Mouse (Mus musculus) forebrain, embryonic 12.5 days (tissue): ENCODE results near the gene Nfkb1. TPM values are rescaled to one million over a fixed set of nuclear protein-coding genes. Genes with fewer than 3 reads are reported as not detected.

Source experiments
- ATAC-seq: fragments of 200-750 bp; cut with Nextera tagmentation; 2 replicates; pipeline ENCODE4 v1.8.0; 2017; ENCODE audit warnings: moderate TSS enrichment; ENCODE audit not compliant: low FRiP score
- H3K27ac ChIP-seq: fragments of 300-500 bp; sonication (generic); 2 replicates; pipeline ENCODE4 v1.5.1; 2016; ENCODE audit warnings: mild to moderate bottlenecking
- H3K27me3 ChIP-seq: fragments of 300-500 bp; sonication (generic); 2 replicates; pipeline ENCODE4 v1.6.1; 2016; ENCODE audit warnings: mild to moderate bottlenecking
- H3K36me3 ChIP-seq: fragments of 300-500 bp; sonication (generic); replicated peaks from 2 replicates; pipeline ENCODE4 v1.6.1; 2016; ENCODE audit warnings: mild to moderate bottlenecking
- H3K4me1 ChIP-seq: fragments of 300-500 bp; sonication (generic); 2 replicates; pipeline ENCODE4 v1.6.1; 2016
- H3K4me2 ChIP-seq: fragments of 300-500 bp; sonication (generic); 2 replicates; pipeline ENCODE4 v1.6.1; 2016; ENCODE audit warnings: mild to moderate bottlenecking, moderate library complexity
- H3K4me3 ChIP-seq: fragments of 300-500 bp; sonication (generic); replicated peaks from 2 replicates; pipeline ENCODE4 v1.5.1; 2016; ENCODE audit warnings: mild to moderate bottlenecking
- H3K9ac ChIP-seq: fragments of 300-500 bp; sonication (generic); 2 replicates; pipeline ENCODE4 v1.6.1; 2016; ENCODE audit warnings: mild to moderate bottlenecking
- H3K9me3 ChIP-seq: fragments of 300-500 bp; sonication (generic); 2 replicates; pipeline ENCODE4 v1.6.1; 2016
- WGBS: fragments of 180-500 bp; shearing (Covaris S2); methylation state at CpG from one replicate; pipeline ENCODE4 v1.1.7; 2016; 5-methylcytosine and 5-hydroxymethylcytosine counted together
- polyA plus RNA-seq: library from polyadenylated mRNA; unstranded; fragments of >200 nt; fragmentation: Nextera tagmentation; extraction: Ambion mirVana; gene quantifications from 2 replicates; pipeline ENCODE4 v1.2.1, GENCODE M21; 2016

The Nfkb1 gene
- polyA plus RNA-seq, 1 experiment from 2014 or later = 9.7 TPM

DNA sequence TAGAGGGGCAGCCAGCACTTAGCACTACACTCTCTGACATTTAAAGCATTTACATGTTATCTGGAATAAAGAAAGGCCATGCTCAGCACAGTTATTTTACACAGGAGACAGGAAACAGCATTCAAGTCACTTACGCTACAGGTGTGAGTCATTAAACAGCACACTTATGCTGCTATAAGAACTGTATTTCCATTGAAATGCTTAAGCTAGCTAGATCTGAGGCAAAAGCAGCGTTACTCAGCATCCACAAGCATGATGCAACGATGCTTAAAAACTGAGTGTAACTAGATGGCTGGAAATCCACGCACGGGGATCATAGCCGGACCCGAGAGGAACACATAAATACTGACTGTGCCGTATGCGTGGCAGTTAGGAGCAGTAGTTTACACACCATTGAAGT is 84.3 kb downstream of the Nfkb1 start:
- Histone ChIP-seq H3K4me2 (no peak overlapping the region), H3K9ac (no peak overlapping the region), H3K27ac (no peak overlapping the region), H3K4me1 (no peaks in the 10 kb centered on the region), H3K36me3 (peaks cover 43% of the 10 kb centered on the region), H3K4me3 (no peak overlapping the region), H3K9me3 (no peaks in the 10 kb centered on the region), H3K27me3 (no peaks in the 10 kb centered on the region)
- 95% methylated on average over 9 of the region's 9 CpGs for WGBS
- ATAC-seq = no peak

GRCm38 (mm10) chr3:135606592-135606991 is 84.8 kb downstream of the Nfkb1 start:
- no peaks in the 10 kb centered on the region for H3K27me3 ChIP-seq
- WGBS = 88% methylated on average over 8 of the region's 8 CpGs
- no peak for ATAC-seq
- no peaks in the 10 kb centered on the region for H3K4me1 ChIP-seq
- H3K4me2 ChIP-seq = no peak overlapping the region
- H3K9me3 ChIP-seq = no peaks in the 10 kb centered on the region
- H3K27ac ChIP-seq = no peak overlapping the region
- no peak overlapping the region for H3K9ac ChIP-seq
- no peak overlapping the region for H3K4me3 ChIP-seq
- H3K36me3 ChIP-seq = peaks cover 43% of the 10 kb centered on the region

DNA sequence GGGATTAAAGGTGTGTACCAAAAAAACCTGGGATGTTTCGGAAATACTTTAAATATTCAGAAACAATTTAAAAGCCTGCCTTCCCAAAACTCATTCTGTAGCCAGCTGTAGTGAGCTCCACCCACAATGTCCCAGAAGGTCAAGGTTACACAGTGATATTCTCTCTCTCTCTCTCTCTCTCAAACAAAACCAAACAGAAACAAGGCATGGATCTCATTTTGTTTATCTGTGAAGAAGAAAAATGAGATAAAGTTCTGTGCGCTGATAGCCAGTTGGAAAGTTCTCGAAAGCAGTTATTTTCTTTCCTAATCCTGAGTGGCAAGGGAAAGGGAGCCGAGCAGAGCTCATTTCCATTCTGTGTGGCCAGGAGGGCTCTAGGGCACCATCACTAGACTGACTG is 85.9 kb downstream of the Nfkb1 start:
- Histone ChIP-seq H3K9ac (no peak overlapping the region), H3K27ac (no peak overlapping the region), H3K36me3 (peaks cover 45% of the 10 kb centered on the region), H3K4me3 (no peak overlapping the region), H3K27me3 (no peaks in the 10 kb centered on the region), H3K4me1 (no peaks in the 10 kb centered on the region), H3K9me3 (no peaks in the 10 kb centered on the region), H3K4me2 (no peak overlapping the region)
- 80% methylated on average over 4 of the region's 4 CpGs for WGBS
- ATAC-seq = no peak

DNA sequence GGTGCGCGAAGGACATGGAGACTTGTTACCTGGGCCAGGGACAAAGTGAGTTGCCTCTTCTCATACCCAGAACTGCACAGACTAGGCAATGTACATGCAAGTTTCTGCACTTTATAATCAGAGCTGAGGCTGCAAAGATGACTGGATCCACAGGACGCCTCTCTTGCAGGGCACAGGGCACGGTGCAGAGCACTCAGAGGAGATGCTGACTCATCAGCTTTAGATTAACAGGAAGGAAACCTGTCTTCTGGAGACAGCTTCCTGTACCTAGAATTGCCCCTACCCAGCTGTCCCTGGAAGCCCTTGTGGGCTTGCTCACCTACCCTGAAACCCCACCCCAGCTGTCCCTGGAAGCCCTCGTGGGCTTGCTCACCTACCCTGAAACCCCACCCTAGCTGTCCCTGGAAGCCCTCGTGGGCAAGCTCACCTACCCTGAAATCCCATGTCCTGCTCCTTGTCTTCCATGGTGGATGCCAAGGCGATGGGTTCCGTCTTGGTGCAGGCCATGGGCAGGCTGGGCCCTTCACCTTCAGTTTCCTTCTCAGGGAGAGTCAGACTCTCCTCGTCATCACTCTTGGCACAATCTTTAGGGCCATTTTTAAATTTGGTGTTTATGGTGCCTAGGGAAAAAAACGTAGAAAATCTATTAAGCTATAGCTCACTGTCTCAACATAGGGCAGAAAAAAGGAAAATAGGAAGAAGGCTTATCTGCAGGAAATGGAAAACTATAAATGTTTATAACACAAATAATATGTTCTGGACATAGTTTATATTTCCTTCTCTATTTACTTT is 86.5 kb downstream of the Nfkb1 start:
- no peak for ATAC-seq
- H3K36me3 ChIP-seq = peaks cover 45% of the 10 kb centered on the region
- no peaks in the 10 kb centered on the region for H3K4me1 ChIP-seq
- H3K9ac ChIP-seq = no peak overlapping the region
- H3K9me3 ChIP-seq = no peaks in the 10 kb centered on the region
- no peaks in the 10 kb centered on the region for H3K27me3 ChIP-seq
- 91% methylated on average over 10 of the region's 10 CpGs for WGBS
- no peak overlapping the region for H3K27ac ChIP-seq
- H3K4me2 ChIP-seq = no peak overlapping the region
- H3K4me3 ChIP-seq = no peak overlapping the region

DNA sequence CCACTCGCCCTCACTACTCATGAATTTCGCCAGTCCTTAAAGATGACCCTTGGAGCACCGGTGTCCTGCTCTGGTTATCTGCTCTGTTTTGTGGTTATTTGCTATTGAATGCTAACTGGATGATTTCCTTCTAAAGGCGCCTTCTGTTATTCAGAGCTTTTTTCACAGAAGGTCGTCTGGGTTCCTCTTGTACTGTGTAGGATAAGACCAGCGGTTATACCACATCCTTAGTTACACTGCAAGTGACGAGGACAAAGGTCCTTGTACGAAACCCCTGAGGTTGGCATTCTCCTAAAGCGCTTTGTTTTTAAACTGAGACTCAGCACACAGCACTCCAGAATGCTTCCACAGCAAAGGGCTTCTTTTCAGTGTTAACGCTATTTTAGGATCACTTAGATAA is 88.6 kb downstream of the Nfkb1 start:
- no peaks in the 10 kb centered on the region for H3K4me1 ChIP-seq
- H3K27ac ChIP-seq = no peak overlapping the region
- no peak overlapping the region for H3K4me2 ChIP-seq
- WGBS = 78% methylated on average over 10 of the region's 10 CpGs
- no peaks in the 10 kb centered on the region for H3K9me3 ChIP-seq
- H3K36me3 ChIP-seq = peaks cover 45% of the 10 kb centered on the region
- ATAC-seq = no peak
- H3K27me3 ChIP-seq = no peaks in the 10 kb centered on the region
- no peak overlapping the region for H3K9ac ChIP-seq
- no peak overlapping the region for H3K4me3 ChIP-seq

DNA sequence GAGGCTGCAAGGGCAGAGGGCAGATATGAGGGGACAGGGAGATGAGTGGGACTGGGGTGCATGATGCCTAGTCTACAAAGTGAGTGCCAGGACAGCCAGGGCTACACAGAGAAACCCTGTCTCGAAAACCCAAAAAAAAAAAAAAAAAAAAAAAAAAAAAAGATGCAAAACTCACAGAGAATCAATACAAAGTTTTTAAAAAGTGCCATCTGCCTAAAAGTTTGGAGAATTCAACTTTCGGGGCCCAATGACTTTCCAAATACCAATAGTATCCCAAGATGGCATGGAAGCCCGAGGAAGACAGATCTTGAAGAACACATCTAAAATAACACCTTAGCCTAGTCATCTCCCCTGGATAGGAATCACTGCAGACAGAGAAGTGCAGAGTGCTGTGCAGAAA is 93.0 kb downstream of the Nfkb1 start:
- 92% methylated on average over 3 of the region's 3 CpGs for WGBS
- H3K27ac ChIP-seq = no peak overlapping the region
- peaks cover 27% of the 10 kb centered on the region for H3K36me3 ChIP-seq
- no peaks in the 10 kb centered on the region for H3K4me1 ChIP-seq
- H3K9me3 ChIP-seq = no peaks in the 10 kb centered on the region
- no peak overlapping the region for H3K4me3 ChIP-seq
- H3K9ac ChIP-seq = no peak overlapping the region
- no peaks in the 10 kb centered on the region for H3K27me3 ChIP-seq
- no peak for ATAC-seq
- no peak overlapping the region for H3K4me2 ChIP-seq

- WGBS = 42% methylated on average over 4 of the region's 4 CpGs
- Histone ChIP-seq H3K36me3 (peaks cover 27% of the 10 kb centered on the region), H3K4me3 (no peak overlapping the region), H3K9me3 (no peaks in the 10 kb centered on the region), H3K9ac (no peak overlapping the region), H3K4me1 (no peaks in the 10 kb centered on the region; the same call in 1 of the 2 replicates), H3K27ac (no peak overlapping the region; the same call in 1 of the 2 replicates), H3K27me3 (no peaks in the 10 kb centered on the region), H3K4me2 (no peak overlapping the region)
- no peak for ATAC-seq
Measured at GRCm38 (mm10) chr3:135597014-135597413, 94.3 kb downstream of the Nfkb1 start.

- ATAC-seq = no peak
- 85% methylated on average over 21 of the region's 21 CpGs for WGBS
- Histone ChIP-seq H3K36me3 (peaks cover 28% of the 10 kb centered on the region), H3K9me3 (no peaks in the 10 kb centered on the region), H3K4me2 (no peak overlapping the region), H3K9ac (no peak overlapping the region), H3K27ac (no peak overlapping the region), H3K4me3 (no peak overlapping the region), H3K27me3 (no peaks in the 10 kb centered on the region), H3K4me1 (no peaks in the 10 kb centered on the region; the same call in 1 of the 2 replicates)
Measured at GRCm38 (mm10) chr3:135594238-135594917, 97.0 kb downstream of the Nfkb1 start.

DNA sequence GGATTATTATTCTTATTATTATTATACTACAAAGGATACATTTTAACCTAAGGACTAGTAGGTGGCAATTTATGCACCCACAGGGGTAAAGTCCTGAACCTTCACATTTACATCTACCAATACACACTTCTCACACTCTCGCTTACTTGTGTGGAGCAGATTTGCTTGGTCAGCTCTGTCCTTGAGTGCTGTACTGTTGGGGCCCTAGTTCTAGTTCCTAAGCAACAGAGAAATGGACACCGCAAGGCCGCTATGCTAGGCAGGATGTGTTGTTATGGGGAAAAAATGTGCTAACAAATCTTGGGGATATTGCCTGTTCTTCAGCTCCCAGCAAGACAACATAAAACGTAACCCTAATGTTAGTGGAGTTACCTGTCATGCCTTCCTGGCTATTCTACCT is 99.3 kb downstream of the Nfkb1 start:
- H3K27ac ChIP-seq = no peak overlapping the region

DNA sequence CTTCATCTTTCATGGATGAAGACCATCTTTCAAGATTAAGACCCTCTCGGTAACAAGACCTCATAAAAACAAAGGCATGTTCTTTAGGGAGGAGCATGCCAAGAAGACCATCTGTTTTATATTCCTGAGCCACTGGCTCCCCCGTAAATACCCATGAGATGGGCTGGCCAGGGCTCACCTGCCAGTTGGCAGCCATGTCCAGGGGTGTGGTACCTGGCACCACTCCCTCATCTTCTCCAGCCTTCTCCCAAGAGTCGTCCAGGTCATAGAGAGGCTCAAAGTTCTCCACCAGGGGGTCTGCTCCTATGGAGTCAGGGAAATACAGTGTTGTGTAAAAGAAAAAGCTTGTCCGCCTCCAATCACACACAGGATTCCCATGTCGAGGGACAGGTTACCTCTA is 100.0 kb downstream of the Nfkb1 start:
- Histone ChIP-seq H3K9ac (no peak overlapping the region), H3K4me3 (no peak overlapping the region), H3K4me1 (no peaks in the 10 kb centered on the region; the same call in 1 of the 2 replicates), H3K27ac (no peak overlapping the region), H3K36me3 (peaks cover 56% of the 10 kb centered on the region), H3K9me3 (no peaks in the 10 kb centered on the region), H3K27me3 (no peaks in the 10 kb centered on the region), H3K4me2 (no peak overlapping the region)
- ATAC-seq = 0 out of 2 replicates have a peak, but pooled peaks have one; percentile 27
- WGBS = 83% methylated on average over 5 of the region's 5 CpGs

More for the DNA sequence above, 99.3 kb downstream of the Nfkb1 start:
- ATAC-seq = no peak
- H3K4me3 ChIP-seq = no peak overlapping the region
- H3K9me3 ChIP-seq = no peaks in the 10 kb centered on the region
- no peaks in the 10 kb centered on the region; the same call in 1 of the 2 replicates for H3K4me1 ChIP-seq
- 83% methylated on average over 4 of the region's 4 CpGs for WGBS
- H3K9ac ChIP-seq = no peak overlapping the region
- no peaks in the 10 kb centered on the region for H3K27me3 ChIP-seq
- H3K36me3 ChIP-seq = peaks cover 50% of the 10 kb centered on the region
- H3K4me2 ChIP-seq = no peak overlapping the region

DNA sequence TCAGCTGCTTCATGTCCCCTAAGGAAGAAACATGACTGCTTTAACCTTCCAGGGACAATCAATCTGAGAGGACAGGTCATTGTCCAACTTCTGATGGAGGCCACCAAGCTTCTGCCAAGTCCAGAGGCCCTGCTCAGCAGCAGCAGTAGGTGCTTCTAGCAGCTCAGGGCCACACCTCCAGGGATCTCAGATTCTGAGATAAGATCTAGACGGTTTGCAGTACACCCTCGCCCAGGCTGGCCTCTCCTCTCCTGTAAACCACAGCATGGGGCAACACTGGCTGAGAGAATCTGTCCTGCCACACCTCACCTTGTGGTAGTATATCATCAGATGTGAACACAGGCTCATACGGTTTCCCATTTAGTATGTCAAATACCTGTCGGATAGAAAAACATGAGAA is 100.9 kb downstream of the Nfkb1 start:
- peaks cover 56% of the 10 kb centered on the region for H3K36me3 ChIP-seq
- 88% methylated on average over 4 of the region's 4 CpGs for whole genome bisulfite sequencing

DNA sequence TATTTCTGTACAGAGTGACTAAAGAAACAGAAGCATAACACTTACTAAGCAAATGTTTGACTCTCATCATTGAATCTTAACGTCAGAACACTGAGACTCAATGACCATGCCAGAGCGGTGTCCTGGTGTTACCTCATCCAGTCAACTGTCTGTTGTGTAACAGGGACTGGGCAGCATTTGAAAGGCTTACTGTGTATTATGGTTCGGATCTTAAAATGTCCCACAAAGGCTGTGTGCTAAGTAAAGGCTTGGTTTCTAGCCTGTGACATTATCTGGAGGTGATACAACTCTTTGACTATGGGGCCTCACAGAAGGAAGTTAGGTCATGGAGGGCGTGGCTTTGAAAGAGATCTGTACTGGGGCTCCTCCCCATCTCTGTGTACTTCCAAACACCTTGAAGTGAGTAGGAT is 104.9 kb downstream of the Nfkb1 start:
- Histone ChIP-seq H3K27me3 (no peaks in the 10 kb centered on the region), H3K4me2 (no peak overlapping the region), H3K4me1 (peaks cover 8% of the 10 kb centered on the region), H3K9ac (no peak overlapping the region), H3K4me3 (no peak overlapping the region), H3K27ac (no peak overlapping the region), H3K9me3 (no peaks in the 10 kb centered on the region), H3K36me3 (peaks cover 50% of the 10 kb centered on the region)
- ATAC-seq = no peak
- WGBS = 84% methylated on average over 4 of the region's 4 CpGs

More for the DNA sequence above, 100.9 kb downstream of the Nfkb1 start:
- H3K4me1 ChIP-seq = no peaks in the 10 kb centered on the region; the same call in 1 of the 2 replicates
- H3K27ac ChIP-seq = no peak overlapping the region
- H3K27me3 ChIP-seq = no peaks in the 10 kb centered on the region
- H3K4me2 ChIP-seq = no peak overlapping the region
- H3K9me3 ChIP-seq = no peaks in the 10 kb centered on the region
- ATAC-seq = no peak
- no peak overlapping the region for H3K4me3 ChIP-seq
- H3K9ac ChIP-seq = no peak overlapping the region
